Mouse (Mus musculus) heart, embryonic 10.5 days (tissue): ENCODE measurements around the gene Asgr1. TPM values are rescaled to one million over a fixed set of nuclear protein-coding genes. Genes with fewer than 3 reads are reported as not detected.

Source experiments
- DNase-seq: peaks from one replicate; pipeline ENCODE4 v3.0.0-alpha.2; 2017; ENCODE audit warnings: low spot score
- H3K27ac ChIP-seq: fragments of 300-500 bp; sonication (generic); 2 replicates; pipeline ENCODE4 v1.5.1; 2016; ENCODE audit warnings: mild to moderate bottlenecking
- H3K27me3 ChIP-seq: fragments of 300-500 bp; sonication (generic); 2 replicates; pipeline ENCODE4 v1.6.1; 2016; ENCODE audit warnings: mild to moderate bottlenecking; ENCODE audit not compliant: poor library complexity, insufficient read depth, severe bottlenecking
- H3K36me3 ChIP-seq: fragments of 300-500 bp; sonication (generic); 2 replicates; pipeline ENCODE4 v1.6.1; 2016; ENCODE audit warnings: mild to moderate bottlenecking, moderate library complexity
- H3K4me1 ChIP-seq: fragments of 300-500 bp; sonication (generic); 2 replicates; pipeline ENCODE4 v1.6.1; 2016; ENCODE audit warnings: mild to moderate bottlenecking
- H3K4me3 ChIP-seq: fragments of 300-500 bp; sonication (generic); 2 replicates; pipeline ENCODE4 v1.5.1; 2016; ENCODE audit warnings: mild to moderate bottlenecking, moderate library complexity
- H3K9me3 ChIP-seq: fragments of 300-500 bp; sonication (generic); 2 replicates; pipeline ENCODE4 v1.6.1; 2016; ENCODE audit warnings: mild to moderate bottlenecking, moderate library complexity
- WGBS: fragments of 180-500 bp; shearing (Covaris S2); methylation state at CpG from one replicate; pipeline ENCODE4 v1.1.7; 2016; 5-methylcytosine and 5-hydroxymethylcytosine counted together
- microRNA counts: library from miRNA; unstranded; fragments of <30 nt; microRNA quantifications from one replicate; lab custom pipeline; 2017
- microRNA-seq: library from miRNA; unstranded; fragments of <30 nt; microRNA quantifications from one replicate; pipeline ENCODE4, GENCODE M21; 2017
- polyA plus RNA-seq: library from polyadenylated mRNA; unstranded; fragments of >200 nt; fragmentation: Nextera tagmentation; extraction: Ambion mirVana; gene quantifications from 2 replicates; pipeline ENCODE4 v1.2.1, GENCODE M21; 2016

The Asgr1 gene
- polyA plus RNA-seq, 1 experiment from 2014 or later, result 0.93 TPM

DNA sequence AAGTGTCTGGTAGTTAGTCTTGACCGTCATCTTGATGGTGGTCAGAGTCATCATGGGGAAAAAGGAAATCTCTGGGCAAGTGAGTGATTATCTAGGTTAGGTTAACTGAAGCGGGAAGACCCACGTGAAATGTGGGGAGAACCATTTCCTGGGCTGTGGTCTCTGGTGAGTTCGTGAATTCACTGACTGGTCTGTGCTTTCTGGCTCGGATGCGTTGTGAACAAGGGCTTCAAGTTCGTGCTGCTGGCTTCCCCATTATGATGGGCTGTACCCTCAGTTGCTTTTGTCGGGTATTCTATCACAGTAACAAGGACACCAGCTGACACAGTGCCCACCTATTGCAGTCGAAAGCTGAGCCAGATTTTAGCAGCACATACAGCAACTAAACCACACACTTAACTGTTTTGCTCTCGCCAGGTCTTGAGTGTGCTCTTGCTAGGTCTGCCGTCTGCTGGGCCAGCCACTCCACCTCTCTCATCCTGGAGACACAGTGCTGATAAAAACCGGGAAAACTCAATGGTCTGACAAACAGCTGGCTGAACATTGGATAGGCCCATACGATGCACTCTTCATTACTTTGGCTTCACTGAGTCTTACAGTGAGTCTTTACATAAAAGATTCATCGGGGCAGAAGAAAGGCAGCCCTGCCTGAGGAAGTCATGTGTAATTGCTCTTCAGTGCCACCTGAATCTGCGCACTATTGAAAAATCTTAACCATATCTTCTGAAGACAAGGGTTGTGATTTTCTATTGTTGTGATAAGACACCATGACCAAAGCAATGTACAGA is 27.1 kb downstream of the Asgr1 start:
- H3K4me1 ChIP-seq, result no peaks in the 10 kb centered on the region
- no peak overlapping the region for H3K27ac ChIP-seq
- 79% methylated on average over 15 of the region's 15 CpGs for WGBS
- H3K4me3 ChIP-seq, result no peak overlapping the region
- no peaks in the 10 kb centered on the region for H3K9me3 ChIP-seq
- H3K27me3 ChIP-seq, result no peaks in the 10 kb centered on the region
- H3K36me3 ChIP-seq, result no peaks in the 10 kb centered on the region
- no peak for DNase-seq

DNA sequence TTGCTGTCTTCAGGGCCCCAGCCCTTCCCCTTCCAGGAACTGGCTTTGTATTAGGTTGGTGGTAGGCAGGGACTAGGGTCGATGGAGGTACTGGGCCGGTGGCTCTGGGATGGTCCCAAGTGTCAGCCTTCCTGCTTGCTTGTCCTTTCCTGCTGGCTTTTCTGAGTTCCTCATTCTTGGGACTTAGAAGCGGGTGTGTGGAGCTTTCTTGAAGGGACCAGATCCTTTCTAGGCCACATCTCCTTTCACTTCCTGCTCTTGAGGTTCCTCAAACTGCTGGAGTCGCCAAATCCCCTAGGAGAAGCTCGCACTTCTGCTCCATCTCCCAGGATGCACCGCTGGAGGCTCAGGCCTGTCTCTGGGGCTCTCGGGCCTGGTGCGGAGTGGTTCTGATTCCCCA is 30.7 kb downstream of the Asgr1 start:
- Histone ChIP-seq H3K27ac (no peak overlapping the region), H3K27me3 (no peaks in the 10 kb centered on the region), H3K9me3 (no peaks in the 10 kb centered on the region), H3K4me1 (no peaks in the 10 kb centered on the region), H3K4me3 (no peak overlapping the region), H3K36me3 (no peaks in the 10 kb centered on the region)
- WGBS, result 76% methylated on average over 8 of the region's 8 CpGs
- no peak for DNase-seq

DNA sequence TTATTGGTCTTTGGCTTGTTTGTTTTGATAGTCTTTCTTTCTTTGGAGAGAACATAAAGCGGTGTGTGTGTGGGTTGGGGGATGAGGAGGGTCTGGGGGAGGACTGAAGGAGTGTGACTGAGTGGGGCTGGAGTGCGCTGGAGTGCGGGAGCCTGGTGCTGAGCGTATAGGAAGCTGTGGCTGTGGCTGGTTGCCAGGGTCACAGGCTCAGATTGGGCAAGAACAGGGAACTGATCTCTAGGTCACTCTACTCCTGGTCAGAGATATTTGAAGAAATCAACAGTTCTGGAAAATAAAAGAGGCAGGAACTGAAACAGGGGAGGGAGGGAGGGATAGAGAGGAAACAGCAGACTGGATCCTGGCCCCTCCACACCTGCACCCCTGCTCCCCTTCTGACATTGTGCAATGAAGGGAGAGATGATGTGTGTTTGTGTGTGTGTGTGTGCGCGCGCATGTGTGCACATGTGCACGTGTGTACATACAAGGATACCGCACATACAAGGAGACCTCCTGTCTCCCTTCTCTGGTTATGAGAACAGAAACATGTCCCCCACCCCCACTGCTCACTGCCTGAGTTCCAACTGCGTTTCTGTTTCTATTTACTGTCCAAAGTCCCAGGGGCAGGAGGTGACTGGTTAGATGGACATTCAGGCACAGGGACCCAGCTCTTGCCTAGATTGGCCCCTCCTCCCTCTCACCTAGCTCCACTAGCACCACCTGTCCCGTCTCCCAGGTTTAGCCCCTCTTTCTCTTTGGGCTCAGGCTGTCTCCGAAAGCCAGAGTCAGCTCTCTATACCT is 38.3 kb downstream of the Asgr1 start, which contains the start of gene Asgr2:
Gene Asgr2, plus strand, starts transcription at position 659 of the 798 bp plus-strand sequence.
- DNase-seq, result no peak
- Histone ChIP-seq H3K4me1 (no peaks in the 10 kb centered on the region; the same call in 1 of the 2 replicates), H3K4me3 (no peak within 1 kb of the TSS), H3K36me3 (no peaks in the 10 kb centered on the region), H3K27ac (no peak within 1 kb of the TSS), H3K27me3 (0 out of 2 replicates have a peak, but pooled peaks cover 4% of the 10 kb centered on the region), H3K9me3 (no peaks in the 10 kb centered on the region)
- 76% methylated on average over 12 of the region's 12 CpGs for WGBS

DNA sequence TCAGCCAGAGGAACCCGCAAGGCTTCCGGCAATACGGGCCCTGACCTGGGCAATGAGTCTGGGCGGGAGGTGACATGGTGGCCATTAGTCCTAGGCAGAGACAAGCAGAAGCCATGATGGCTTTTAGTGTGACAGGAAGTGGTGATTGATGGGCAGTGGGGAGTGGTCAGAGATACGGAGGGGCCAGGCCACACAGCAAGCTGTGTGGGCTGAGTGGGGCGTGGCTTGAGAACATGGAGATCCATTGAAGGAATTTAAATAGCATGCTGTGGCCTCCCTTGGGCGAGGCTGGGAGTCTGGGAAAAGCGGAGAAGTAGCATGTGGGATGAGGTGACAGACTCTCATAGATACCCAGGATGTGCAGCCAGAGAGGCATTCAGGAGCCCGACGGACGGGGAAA is 43.5 kb downstream of the Asgr1 start:
- WGBS, result 69% methylated on average over 11 of the region's 11 CpGs
- Histone ChIP-seq H3K36me3 (no peaks in the 10 kb centered on the region), H3K27ac (no peak overlapping the region), H3K9me3 (no peaks in the 10 kb centered on the region), H3K27me3 (0 out of 2 replicates have a peak, but pooled peaks cover 4% of the 10 kb centered on the region), H3K4me3 (no peak overlapping the region), H3K4me1 (peaks cover 4% of the 10 kb centered on the region; the same call in 1 of the 2 replicates)
- no peak for DNase-seq

DNA sequence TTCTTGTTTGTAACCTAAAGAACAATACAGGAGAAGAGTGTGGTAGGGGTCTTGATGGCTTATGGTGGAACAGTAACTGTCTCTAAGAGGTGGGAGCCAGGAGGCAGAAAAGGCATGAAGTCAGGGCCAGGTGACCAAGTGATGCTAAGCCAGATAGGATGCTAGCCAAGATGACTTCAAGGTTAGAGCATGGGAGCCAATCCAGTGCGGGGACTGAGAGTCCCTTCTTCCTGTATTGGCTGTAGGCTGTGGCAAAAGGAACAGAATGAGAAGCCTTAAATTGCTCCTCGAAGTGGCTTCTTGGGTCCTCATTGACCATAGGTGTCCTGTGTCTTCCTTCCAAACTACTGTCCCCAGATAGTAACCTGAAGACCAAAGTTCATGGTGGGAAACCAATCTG is 45.2 kb downstream of the Asgr1 start:
- 86% methylated on average over 2 of the region's 2 CpGs for WGBS

DNA sequence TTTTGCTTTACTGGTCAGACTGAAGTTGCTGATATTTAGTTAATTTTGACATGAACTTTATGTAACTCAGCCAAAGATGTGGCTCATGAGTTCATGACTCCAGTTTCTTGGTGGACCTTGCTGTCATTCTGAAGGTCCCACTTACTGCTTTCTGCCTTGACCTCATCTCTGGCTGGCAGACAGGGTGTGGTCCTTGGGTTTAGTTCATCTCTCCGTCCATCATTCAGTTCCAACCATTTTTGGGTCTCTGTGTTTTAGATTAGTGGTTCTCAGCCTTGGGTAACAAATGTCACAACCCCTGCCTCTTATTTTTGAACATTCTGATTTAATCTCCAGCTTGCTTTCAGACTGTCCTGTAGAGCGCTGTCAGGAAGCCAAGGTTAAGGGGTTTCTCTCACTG is 45.9 kb downstream of the Asgr1 start:
- H3K4me3 ChIP-seq, result no peak overlapping the region
- WGBS, result 74% methylated on average over 2 of the region's 2 CpGs
- no peaks in the 10 kb centered on the region for H3K36me3 ChIP-seq
- H3K27me3 ChIP-seq, result 0 out of 2 replicates have a peak, but pooled peaks cover 4% of the 10 kb centered on the region
- DNase-seq, result no peak
- no peaks in the 10 kb centered on the region for H3K9me3 ChIP-seq
- no peak overlapping the region for H3K27ac ChIP-seq
- H3K4me1 ChIP-seq, result peaks cover 4% of the 10 kb centered on the region; the same call in 1 of the 2 replicates

More for the DNA sequence above, 45.2 kb downstream of the Asgr1 start:
- no peak for DNase-seq
- Histone ChIP-seq H3K4me3 (no peak overlapping the region), H3K4me1 (peaks cover 4% of the 10 kb centered on the region; the same call in 1 of the 2 replicates), H3K36me3 (no peaks in the 10 kb centered on the region), H3K27ac (no peak overlapping the region), H3K27me3 (0 out of 2 replicates have a peak, but pooled peaks cover 4% of the 10 kb centered on the region), H3K9me3 (no peaks in the 10 kb centered on the region)

DNA sequence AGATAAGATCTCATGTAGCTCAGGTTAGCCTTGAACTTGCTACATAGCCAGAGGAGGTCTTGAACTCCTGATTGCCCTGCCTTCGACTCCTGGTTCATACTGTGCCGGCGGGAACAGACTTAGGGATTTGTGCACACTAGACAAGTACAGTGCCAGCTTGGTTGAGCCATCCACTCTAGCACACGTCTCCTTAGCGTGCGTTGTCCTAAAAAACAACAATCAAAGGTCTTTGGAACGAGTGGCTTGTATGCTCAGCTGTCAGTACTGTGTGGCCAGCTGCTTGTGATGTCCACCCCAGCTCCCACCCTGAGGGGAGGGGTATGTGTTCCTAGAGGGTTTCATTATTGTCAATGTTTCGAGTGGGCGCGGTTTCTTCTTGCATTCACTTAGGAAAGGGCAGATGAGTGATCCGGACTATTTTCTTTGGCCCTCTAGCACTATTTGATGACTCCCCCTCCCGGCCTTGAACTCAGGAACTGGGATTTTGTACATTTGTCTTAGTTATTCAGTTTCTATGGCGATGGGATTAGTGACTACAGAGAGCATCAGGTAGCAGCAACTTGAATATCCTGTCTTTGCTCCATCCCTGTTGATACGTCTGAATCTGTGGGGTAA is 49.9 kb downstream of the Asgr1 start:
- Histone ChIP-seq H3K4me3 (no peak overlapping the region), H3K4me1 (no peaks in the 10 kb centered on the region), H3K36me3 (no peaks in the 10 kb centered on the region), H3K27ac (no peak overlapping the region), H3K9me3 (no peaks in the 10 kb centered on the region), H3K27me3 (no peaks in the 10 kb centered on the region)
- WGBS, result 79% methylated on average over 14 of the region's 14 CpGs
- no peak for DNase-seq

DNA sequence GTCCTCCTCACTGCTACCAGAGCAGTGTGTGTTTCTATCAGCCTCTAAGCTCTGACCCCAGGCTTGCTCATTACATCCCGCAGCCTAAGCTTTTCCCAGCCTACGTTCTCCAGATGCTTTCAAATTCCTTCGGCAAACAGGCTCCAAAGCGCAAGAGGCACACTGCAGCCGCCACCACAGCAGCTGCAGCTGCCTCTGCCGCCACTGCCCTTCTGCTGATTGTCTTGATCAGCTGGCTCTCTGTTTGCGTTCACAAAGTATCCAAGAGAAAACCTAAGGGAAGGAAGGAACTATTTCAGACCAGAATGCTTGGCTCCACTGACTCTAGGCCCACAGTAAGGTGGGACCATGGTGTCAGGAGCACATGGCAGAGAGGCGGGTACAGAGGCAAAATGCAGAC is 53.2 kb downstream of the Asgr1 start:
- no peak for DNase-seq
- Histone ChIP-seq H3K36me3 (no peaks in the 10 kb centered on the region), H3K4me3 (no peak overlapping the region), H3K27me3 (no peaks in the 10 kb centered on the region), H3K9me3 (no peaks in the 10 kb centered on the region), H3K27ac (no peak overlapping the region), H3K4me1 (no peaks in the 10 kb centered on the region)
- 49% methylated on average over 8 of the region's 8 CpGs for WGBS

MicroRNAs encoded within 50 kb of the gene (microRNA counts, 519-probe panel; counts per million panel counts)
- microRNA mmu-miR-324-3p (lab: Ali Mortazavi, UCI), result not detected
- 3,195 counts per million, percentile 14 among the panel's probes with 10 or more counts for microRNA mmu-miR-324-5p (lab: Ali Mortazavi, UCI)

Small RNA genes within 50 kb of the gene (microRNA-seq; reads per million reads assigned to microRNA genes)
- 2,292 reads per million, percentile 86 among the genes with 10 or more reads in this experiment for gene Mir324

Other genes starting within 250 kb of the Asgr1 start
- gene Tmem102, start 248.5 kb upstream of the Asgr1 start, polyA plus RNA-seq, result 1.5 and 1.8 TPM in 2 replicates
- gene Gm39566, start 238.8 kb upstream of the Asgr1 start, polyA plus RNA-seq, result not detected in 2 replicates
- gene Spem2, start 235.6 kb upstream of the Asgr1 start, polyA plus RNA-seq, result 0.08 TPM in 1 of 2 replicates, not detected in the other
- gene Spem1, start 231.9 kb upstream of the Asgr1 start, polyA plus RNA-seq, result not detected in 2 replicates
- gene Nlgn2, start 216.3 kb upstream of the Asgr1 start, polyA plus RNA-seq, result 1.3 and 3.7 TPM in 2 replicates
- 294 and 327 TPM in 2 replicates for gene Tmem256, start 215.6 kb upstream of the Asgr1 start, polyA plus RNA-seq
- gene Plscr3, start 207.7 kb upstream of the Asgr1 start, polyA plus RNA-seq, result 72.7 and 74.5 TPM in 2 replicates
- gene Tnk1, start 195.4 kb upstream of the Asgr1 start, polyA plus RNA-seq, result 0.28 and 1.2 TPM in 2 replicates
- gene Tmem95, start 176.1 kb upstream of the Asgr1 start, polyA plus RNA-seq, result not detected in 2 replicates
- 5.0 and 6.2 TPM in 2 replicates for gene Kctd11, start 172.7 kb upstream of the Asgr1 start, polyA plus RNA-seq
- gene Acap1, start 158.5 kb upstream of the Asgr1 start, polyA plus RNA-seq, result 10.6 and 16.2 TPM in 2 replicates
- 5.5 and 8.7 TPM in 2 replicates for gene 2810408A11Rik, start 153.1 kb upstream of the Asgr1 start, polyA plus RNA-seq
- 8.3 and 12.7 TPM in 2 replicates for gene Neurl4, start 153.0 kb upstream of the Asgr1 start, polyA plus RNA-seq
- gene Gps2, start 140.2 kb upstream of the Asgr1 start, polyA plus RNA-seq, result 55.2 and 69.4 TPM in 2 replicates
- 2,011 and 2,470 TPM in 2 replicates for gene Eif5a, start 132.1 kb upstream of the Asgr1 start, polyA plus RNA-seq
- gene Ybx2, start 118.3 kb upstream of the Asgr1 start, polyA plus RNA-seq, result 1.8 and 2.1 TPM in 2 replicates
- gene Slc2a4, start 105.9 kb upstream of the Asgr1 start, polyA plus RNA-seq, result 17.8 and 24.1 TPM in 2 replicates
- 4.7 and 22.3 TPM in 2 replicates for gene Cldn7, start 89.3 kb upstream of the Asgr1 start, polyA plus RNA-seq
- gene Ctdnep1, start 72.9 kb upstream of the Asgr1 start, polyA plus RNA-seq, result 20.5 and 23.8 TPM in 2 replicates
- 135 and 147 TPM in 2 replicates for gene Elp5, start 71.6 kb upstream of the Asgr1 start, polyA plus RNA-seq
- gene Gabarap, start 62.9 kb upstream of the Asgr1 start, polyA plus RNA-seq, result 365 and 379 TPM in 2 replicates
- 51.8 and 73.3 TPM in 2 replicates for gene Phf23, start 58.3 kb upstream of the Asgr1 start, polyA plus RNA-seq
- 29.5 and 40.3 TPM in 2 replicates for gene Dvl2, start 53.5 kb upstream of the Asgr1 start, polyA plus RNA-seq
- 79.1 and 102 TPM in 2 replicates for gene Acadvl, start 38.7 kb upstream of the Asgr1 start, polyA plus RNA-seq
- gene Dlg4, start 37.1 kb upstream of the Asgr1 start, polyA plus RNA-seq, result 5.7 and 9.3 TPM in 2 replicates
- 0.17 and 1.1 TPM in 2 replicates for gene Asgr2, start 38.6 kb downstream of the Asgr1 start, polyA plus RNA-seq
- gene Mgl2, start 76.2 kb downstream of the Asgr1 start, polyA plus RNA-seq, result 0.28 and 0.59 TPM in 2 replicates
- gene Clec10a, start 102.1 kb downstream of the Asgr1 start, polyA plus RNA-seq, result 0.31 TPM in 1 of 2 replicates, not detected in the other
- gene Slc16a11, start 158.7 kb downstream of the Asgr1 start, polyA plus RNA-seq, result 0.51 and 2.4 TPM in 2 replicates
- gene Slc16a13, start 167.0 kb downstream of the Asgr1 start, polyA plus RNA-seq, result 10.0 and 10.4 TPM in 2 replicates
- 10.7 and 15.0 TPM in 2 replicates for gene Bcl6b, start 175.7 kb downstream of the Asgr1 start, polyA plus RNA-seq
- 142 and 153 TPM in 2 replicates for gene 0610010K14Rik, start 183.8 kb downstream of the Asgr1 start, polyA plus RNA-seq
- 6.5 and 8.7 TPM in 2 replicates for gene Gm21988, start 185.7 kb downstream of the Asgr1 start, polyA plus RNA-seq
- gene Rnasek, start 185.8 kb downstream of the Asgr1 start, polyA plus RNA-seq, result 126 and 165 TPM in 2 replicates
- 3.9 and 5.0 TPM in 2 replicates for gene Alox12, start 201.3 kb downstream of the Asgr1 start, polyA plus RNA-seq